Mouse (Mus musculus) bone marrow macrophage, adult 2 months (primary cell): ENCODE measurements at regions not wholly inside any gene's neighbourhood (a gene's known extent, or its start where the extent isn't known, plus 50 kb on each side); places are given as distances from the start of the nearest gene placed in this dataset.

Experiments
- CTCF ChIP-seq: IDR thresholded peaks from 2 replicates; pipeline ENCODE4 v1.5.1; 2012; ENCODE audit warnings: low read depth, mild to moderate bottlenecking, low read length, moderate library complexity
- POLR2A ChIP-seq: IDR thresholded peaks from 2 replicates; pipeline ENCODE4 v1.6.1; 2012; ENCODE audit warnings: mild to moderate bottlenecking, low read depth, low read length, borderline replicate concordance

- no peak for TF ChIP-seq POLR2A
- TF ChIP-seq CTCF, result no peak
Observed at GRCm38 (mm10) chr15:86781160-86781559, 566.9 kb downstream of the Tbc1d22a start.
